Comparison of ENCODE assay signal across 7 mouse cellular contexts in the genomic region with DNA sequence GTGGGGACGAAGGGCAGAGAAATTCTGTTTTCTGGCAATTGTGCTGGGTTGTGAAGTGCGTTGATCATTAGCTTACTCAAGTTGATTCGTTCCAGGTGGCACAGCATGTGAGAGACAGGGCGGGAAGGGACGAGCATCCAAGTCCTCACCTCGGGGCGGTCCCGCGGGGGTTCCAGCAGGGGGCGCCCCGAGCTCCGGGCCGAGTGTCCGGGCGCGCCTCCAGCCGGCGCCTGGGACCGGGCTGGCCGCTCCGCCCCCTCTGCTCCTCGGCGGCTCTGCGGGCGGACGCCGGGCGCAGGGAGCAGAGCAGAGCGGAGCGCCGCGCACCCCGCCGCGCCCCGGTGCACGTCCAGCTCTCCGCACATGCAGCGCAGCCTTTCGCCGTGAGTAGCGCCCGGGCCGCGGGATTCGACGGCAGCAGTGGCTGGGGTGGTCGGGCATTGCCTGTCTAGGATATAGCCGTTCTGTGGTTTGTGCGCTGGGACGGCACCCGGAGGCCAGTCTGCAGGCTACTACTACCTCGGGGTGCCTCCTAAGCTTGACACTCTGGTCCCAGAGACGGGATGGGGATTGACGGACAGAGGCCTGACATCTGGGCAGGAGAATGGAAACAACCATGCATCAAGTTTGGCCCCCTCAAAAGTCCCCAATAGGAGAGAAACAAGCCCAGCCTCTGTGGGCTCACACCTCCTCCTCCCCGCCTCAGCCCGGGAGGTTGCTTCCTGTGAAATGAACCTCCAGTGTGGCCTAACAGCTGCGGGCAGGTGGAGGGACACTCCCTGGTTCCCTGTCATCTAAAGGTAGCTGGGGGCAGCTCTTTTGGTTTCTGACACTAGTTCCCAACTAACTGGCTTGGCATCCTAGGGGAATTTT. TPM values are rescaled to one million over a fixed set of nuclear protein-coding genes. Genes with fewer than 3 reads are reported as not detected.
A peak's percentile ranks its signal among the peaks of the same experiment; 100 is the strongest.
DNase-seq lines count a peak whose midpoint lies in the region; ATAC-seq and TF ChIP-seq lines count a peak whose summit lies in the region.

TSS of gene Dapk2 (plus strand) at position 266 of the 873 bp plus-strand sequence.

- DNase-seq in adrenal gland, postnatal 25 days: peak; percentile 92
- DNase-seq in embryonic facial prominence, embryonic 11.5 days (ENCODE audit: low spot score): peak; percentile 88
- peak; percentile 92 to 95 for DNase-seq in heart, adult 2 months
- peak; percentile 90 for DNase-seq in kidney, adult 18-20 months
- peak; percentile 11 to 73 for DNase-seq in spleen, adult 2 months (ENCODE audit: low read depth in 1 of 2, low spot score in 2 of 2)

- peak within 1 kb of the TSS; percentile 32 for H3K4me3 ChIP-seq in embryonic facial prominence, embryonic 11.5 days (ENCODE audit: low read depth, low read length)
- H3K4me3 ChIP-seq in heart, adult 2 months: peak within 1 kb of the TSS; percentile 74
- H3K4me3 ChIP-seq in limb, embryonic 13.5 days: peak within 1 kb of the TSS; percentile 47
- peak within 1 kb of the TSS; percentile 28 for H3K4me3 ChIP-seq in midbrain, embryonic 15.5 days
- peak within 1 kb of the TSS; percentile 52 for H3K4me3 ChIP-seq in spleen, adult 2 months (ENCODE audit: extremely low read depth, insufficient read depth, insufficient read length)

- no peak for TF ChIP-seq EP300 in heart, adult 2 months (IDR thresholded peaks at IDR 0.05; ENCODE audit: insufficient read depth, low read depth, low read length)

- no peak for TF ChIP-seq POLR2A in heart, adult 2 months (IDR thresholded peaks at IDR 0.05; ENCODE audit: insufficient read depth, low read depth, low read length)
- no peak for TF ChIP-seq POLR2A in spleen, adult 2 months (IDR thresholded peaks at IDR 0.05; ENCODE audit: low read depth, low read length)

- H3K36me3 ChIP-seq in embryonic facial prominence, embryonic 11.5 days (replicated peaks; ENCODE audit: control insufficient read depth, insufficient read depth, low read depth, low read length): no peaks in the 10 kb centered on the region
- no peaks in the 10 kb centered on the region for H3K36me3 ChIP-seq in heart, adult 2 months (ENCODE audit: control insufficient read depth, insufficient read depth, low read length)
- H3K36me3 ChIP-seq in limb, embryonic 13.5 days: no peaks in the 10 kb centered on the region
- no peaks in the 10 kb centered on the region for H3K36me3 ChIP-seq in midbrain, embryonic 15.5 days (replicated peaks)
- no peaks in the 10 kb centered on the region for H3K36me3 ChIP-seq in spleen, adult 2 months (ENCODE audit: control insufficient read depth, insufficient read depth, low read length)

- intact Hi-C loops in heart, adult 2 months (cut with DNase I): loop anchor here (2.0 to 5.0 kb wide), 4 partner anchors 61 to 214 kb away; no protein-coding TSS in a partner anchor

- H3K9ac ChIP-seq in embryonic facial prominence, embryonic 11.5 days (replicated peaks; ENCODE audit: low read length): peak within 1 kb of the TSS; percentile 43
- H3K9ac ChIP-seq in heart, adult 2 months (ENCODE audit: low read depth, low read length): peak within 1 kb of the TSS; percentile 88
- H3K9ac ChIP-seq in limb, embryonic 13.5 days: peak within 1 kb of the TSS; percentile 63
- H3K9ac ChIP-seq in midbrain, embryonic 15.5 days: no peak within 1 kb of the TSS

- H3K27ac ChIP-seq in embryonic facial prominence, embryonic 11.5 days (replicated peaks; ENCODE audit: low read depth, low read length): no peak within 1 kb of the TSS
- peak within 1 kb of the TSS; percentile 71 for H3K27ac ChIP-seq in heart, adult 2 months
- H3K27ac ChIP-seq in limb, embryonic 13.5 days: no peak within 1 kb of the TSS
- H3K27ac ChIP-seq in midbrain, embryonic 15.5 days: no peak within 1 kb of the TSS
- H3K27ac ChIP-seq in spleen, adult 2 months (ENCODE audit: insufficient read depth, low read length): peak within 1 kb of the TSS; percentile 63

- peak; percentile 84 for ATAC-seq in embryonic facial prominence, embryonic 11.5 days (replicated peaks; ENCODE audit: insufficient number of reproducible peaks, low FRiP score, low TSS enrichment, low read depth)
- ATAC-seq in limb, embryonic 13.5 days (ENCODE audit: low FRiP score, low read depth): peak; percentile 79; the same call in 1 of the 2 replicates
- no peak for ATAC-seq in midbrain, embryonic 15.5 days (replicated peaks)

- no peaks in the 10 kb centered on the region for H3K4me1 ChIP-seq in embryonic facial prominence, embryonic 11.5 days (ENCODE audit: control insufficient read depth, insufficient read depth, low read length)
- peaks cover 10% of the 10 kb centered on the region for H3K4me1 ChIP-seq in heart, adult 2 months (ENCODE audit: control insufficient read depth, insufficient read depth, low read length)
- peaks cover 9% of the 10 kb centered on the region; the same call in 1 of the 2 replicates for H3K4me1 ChIP-seq in limb, embryonic 13.5 days
- H3K4me1 ChIP-seq in midbrain, embryonic 15.5 days: no peaks in the 10 kb centered on the region
- peaks cover 4% of the 10 kb centered on the region; the same call in 1 of the 2 replicates for H3K4me1 ChIP-seq in spleen, adult 2 months (ENCODE audit: control insufficient read depth, insufficient read depth, insufficient read length)

- peak; percentile 89 for TF ChIP-seq CTCF in heart, adult 2 months (IDR thresholded peaks at IDR 0.05)
- peak; percentile 72 for TF ChIP-seq CTCF in spleen, adult 2 months (IDR thresholded peaks at IDR 0.05; ENCODE audit: extremely low read depth, insufficient read depth, insufficient read length, insufficient replicate concordance)

- H3K4me2 ChIP-seq in embryonic facial prominence, embryonic 11.5 days (ENCODE audit: low read depth, low read length): peak within 1 kb of the TSS; percentile 40
- peak within 1 kb of the TSS; percentile 70 for H3K4me2 ChIP-seq in limb, embryonic 13.5 days (replicated peaks)
- peak within 1 kb of the TSS; percentile 48 for H3K4me2 ChIP-seq in midbrain, embryonic 15.5 days

- H3K79me2 ChIP-seq in heart, adult 2 months (replicated peaks; ENCODE audit: control insufficient read depth, insufficient read depth, low read length): no peaks in the 10 kb centered on the region

- H3K9me3 ChIP-seq in embryonic facial prominence, embryonic 11.5 days (replicated peaks; ENCODE audit: control insufficient read depth, low read length): no peaks in the 10 kb centered on the region
- H3K9me3 ChIP-seq in limb, embryonic 13.5 days: no peaks in the 10 kb centered on the region
- no peaks in the 10 kb centered on the region for H3K9me3 ChIP-seq in midbrain, embryonic 15.5 days

- WGBS in embryonic facial prominence, embryonic 11.5 days: 2% methylated on average over 58 of the region's 58 CpGs
- WGBS in heart, adult 2 months: 3% methylated on average over 54 of the region's 58 CpGs
- 2% methylated on average over 58 of the region's 58 CpGs for WGBS in limb, embryonic 13.5 days
- 2% methylated on average over 55 of the region's 58 CpGs for WGBS in midbrain, embryonic 15.5 days
- WGBS in spleen, adult 2 months: 3% methylated on average over 57 of the region's 58 CpGs

- H3K27me3 ChIP-seq in embryonic facial prominence, embryonic 11.5 days (ENCODE audit: control insufficient read depth, insufficient read depth, low read length): no peaks in the 10 kb centered on the region; the same call in 1 of the 2 replicates
- no peaks in the 10 kb centered on the region for H3K27me3 ChIP-seq in heart, adult 2 months (ENCODE audit: control insufficient read depth, insufficient read depth, low read length)
- peaks cover 33% of the 10 kb centered on the region for H3K27me3 ChIP-seq in limb, embryonic 13.5 days
- H3K27me3 ChIP-seq in midbrain, embryonic 15.5 days (replicated peaks): peaks cover 11% of the 10 kb centered on the region
- peaks cover 6% of the 10 kb centered on the region for H3K27me3 ChIP-seq in spleen, adult 2 months (ENCODE audit: control insufficient read depth, insufficient read depth, low read length)

RNA-seq across cellular contexts. Expression of gene Dapk2, which starts in this region (rescaled TPM):
- 5.9 and 10.4 TPM in 2 replicates for total RNA-seq in adrenal gland, postnatal 25 days (2021)
- 5.7 and 6.2 TPM in 2 replicates for polyA plus RNA-seq in embryonic facial prominence, embryonic 11.5 days (2014; fragmentation: Nextera tagmentation; extraction: Ambion mirVana)
- 1 to 10 TPM; 5.8 TPM for total RNA-seq in heart, adult 2 months (2021)
- 5.6 and 8.5 TPM in 2 replicates for polyA plus RNA-seq in heart, adult 2 months (2012; rRNA removed)
- polyA plus RNA-seq in limb, embryonic 13.5 days (2015; fragmentation: Nextera tagmentation; extraction: Ambion mirVana): 6.3 and 7.4 TPM in 2 replicates
- 0.82 and 1.4 TPM in 2 replicates for polyA plus RNA-seq in midbrain, embryonic 15.5 days (2015; fragmentation: Nextera tagmentation; extraction: Ambion mirVana)
- polyA plus RNA-seq in spleen, adult 2 months (2012; rRNA removed): 7.3 and 11.9 TPM in 2 replicates

Comparison
In these comparisons a context has a peak if more than half of its experiments do, and no peak if none do; other contexts are left out.
1. DNase-seq: peak in every context shown above with its lines; median percentile 94 in heart, adult 2 months; 92 in adrenal gland, postnatal 25 days; 90 in kidney, adult 18-20 months; 88 in embryonic facial prominence, embryonic 11.5 days; 42 in spleen, adult 2 months.
2. H3K27ac ChIP-seq: peak in heart, adult 2 months (single experiment) and spleen, adult 2 months (single experiment); none in embryonic facial prominence, embryonic 11.5 days (single experiment), limb, embryonic 13.5 days (single experiment) and midbrain, embryonic 15.5 days (single experiment).
3. Peak in every context shown above with its lines, with median percentiles within 50 percentile points of each other: H3K4me2 ChIP-seq and H3K4me3 ChIP-seq.